In the genomic region with DNA sequence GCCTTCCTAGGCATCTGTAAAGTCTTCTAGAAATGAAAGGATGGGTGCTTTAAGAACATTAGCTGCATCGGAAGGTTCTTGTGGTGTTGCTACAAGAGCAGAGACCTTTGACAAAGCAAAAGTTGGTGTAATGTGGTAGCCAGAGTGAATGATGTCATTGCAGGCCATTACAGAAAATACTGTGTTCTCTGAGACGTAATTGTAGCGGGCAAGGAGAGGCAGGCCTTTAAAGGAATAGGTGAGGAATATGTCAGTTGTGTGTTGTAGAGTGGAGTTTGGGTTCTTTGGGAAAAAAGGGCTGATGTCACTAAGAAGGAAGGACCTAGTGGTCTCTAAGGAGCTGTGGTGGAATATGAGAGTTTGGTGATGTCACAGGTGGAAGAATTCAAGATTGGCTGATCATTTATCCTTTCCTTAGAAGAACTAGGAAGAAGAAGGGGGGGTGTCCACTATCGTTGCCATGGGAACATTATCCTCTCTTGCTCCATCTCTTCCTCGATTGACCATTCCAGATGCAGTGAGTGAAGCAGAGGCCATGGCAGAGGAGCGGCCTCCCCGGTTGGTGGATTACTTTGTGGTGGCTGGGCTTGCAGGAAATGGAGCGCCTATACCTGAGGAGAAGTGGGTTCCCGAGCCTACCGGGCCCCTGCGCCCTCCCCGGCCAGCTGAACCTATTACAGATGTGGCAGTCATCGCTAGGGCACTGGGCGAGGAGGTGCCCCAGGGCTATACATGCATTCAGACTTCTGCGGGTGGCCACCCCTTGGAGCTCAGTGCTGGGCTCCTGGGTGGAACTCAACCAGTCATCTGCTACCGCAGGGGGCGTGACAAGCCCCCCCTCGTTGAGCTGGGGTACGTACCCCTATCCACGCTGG, we compare ENCODE assay signal across 9 mouse cellular contexts. TPM values are rescaled to one million over a fixed set of nuclear protein-coding genes. Genes with fewer than 3 reads are reported as not detected.
A peak's percentile ranks its signal among the peaks of the same experiment; 100 is the strongest.
DNase-seq lines count a peak whose midpoint lies in the region; ATAC-seq and TF ChIP-seq lines count a peak whose summit lies in the region.
"Had no signal": no experiment of that assay in that cellular context is flagged by ENCODE, and none has a peak within 500 bp of the region (broad histone marks: within the 10 kb centered on the region; RNA-seq: fewer than 3 reads in every experiment).

No protein-coding gene starts in this region.

- 94% methylated on average over 20 of the region's 20 CpGs for WGBS in intestine, embryonic 14.5 days
- WGBS in intestine, embryonic 16.5 days = 91% methylated on average over 20 of the region's 20 CpGs
- 91% methylated on average over 20 of the region's 20 CpGs for WGBS in midbrain, embryonic 14.5 days

- peak overlapping the region; percentile 97; the same call in 1 of the 2 replicates for H3K27ac ChIP-seq in intestine, embryonic 14.5 days (ENCODE audit: low read depth)
- no peak overlapping the region for H3K27ac ChIP-seq in intestine, embryonic 16.5 days (ENCODE audit: low read length)
- no peak overlapping the region for H3K27ac ChIP-seq in ES-Bruce4 (ENCODE audit: insufficient read depth, low read length)
- H3K27ac ChIP-seq in brown adipose tissue, adult 24 weeks (replicated peaks; ENCODE audit: low read depth, low read length) = peak overlapping the region; percentile 98
- H3K27ac ChIP-seq in midbrain, embryonic 14.5 days (replicated peaks; ENCODE audit: low read depth, low read length) = no peak overlapping the region

- peak overlapping the region; percentile 78; the same call in 1 of the 2 replicates for H3K4me3 ChIP-seq in intestine, embryonic 14.5 days (ENCODE audit: low read depth, low read length)
- no peak overlapping the region for H3K4me3 ChIP-seq in intestine, embryonic 16.5 days (ENCODE audit: low read length)
- H3K4me3 ChIP-seq in ES-Bruce4 (ENCODE audit: low read depth, low read length) = no peak overlapping the region
- H3K4me3 ChIP-seq in brown adipose tissue, adult 24 weeks (ENCODE audit: insufficient read depth, low read depth, low read length) = peak overlapping the region; percentile 77
- H3K4me3 ChIP-seq in midbrain, embryonic 14.5 days (replicated peaks; ENCODE audit: low read depth, low read length) = 0 out of 2 replicates have a peak overlapping the region, but pooled peaks have one; percentile 88

- no peak for DNase-seq in intestine, embryonic 14.5 days (ENCODE audit: low spot score)
- no peak for DNase-seq in midbrain, embryonic 14.5 days
- no peak for DNase-seq in gastrocnemius, adult 8-10 months (ENCODE audit: low spot score in 2 of 2)
- DNase-seq in layer of hippocampus, postnatal 25 days (ENCODE audit: extremely low spot score in 1 of 2, low spot score in 1 of 2) = no peak
- DNase-seq in frontal cortex, postnatal 25 days (ENCODE audit: low spot score in 2 of 2) = no peak
- DNase-seq: kidney, adult 18-20 months had no signal

- TF ChIP-seq EP300 in ES-Bruce4 (IDR thresholded peaks at IDR 0.05; ENCODE audit: insufficient read depth, low read depth, low read length) = no peak

- H3K4me2 ChIP-seq in intestine, embryonic 14.5 days (ENCODE audit: low read length) = no peak overlapping the region; the same call in 1 of the 2 replicates
- H3K4me2 ChIP-seq in intestine, embryonic 16.5 days (ENCODE audit: low read depth, low read length) = no peak overlapping the region
- H3K4me2 ChIP-seq in midbrain, embryonic 14.5 days (ENCODE audit: low read length) = peak overlapping the region; percentile 93; the same call in 1 of the 2 replicates

- H3K4me1 ChIP-seq in intestine, embryonic 14.5 days (replicated peaks; ENCODE audit: control insufficient read depth, insufficient read depth, low read length) = peaks cover 10% of the 10 kb centered on the region
- peaks cover 8% of the 10 kb centered on the region for H3K4me1 ChIP-seq in intestine, embryonic 16.5 days (ENCODE audit: control insufficient read depth, insufficient read depth, low read length)
- H3K4me1 ChIP-seq in ES-Bruce4 (ENCODE audit: control insufficient read depth, insufficient read depth, low read length) = no peaks in the 10 kb centered on the region
- H3K4me1 ChIP-seq in brown adipose tissue, adult 24 weeks (ENCODE audit: control insufficient read depth, insufficient read depth, insufficient read length, low read length) = peaks cover 6% of the 10 kb centered on the region
- peaks cover 9% of the 10 kb centered on the region for H3K4me1 ChIP-seq in midbrain, embryonic 14.5 days (ENCODE audit: control insufficient read depth, insufficient read depth, low read length)

- H3K9ac ChIP-seq in intestine, embryonic 14.5 days (ENCODE audit: low read length) = 0 out of 2 replicates have a peak overlapping the region, but pooled peaks have one; percentile 10
- no peak overlapping the region; the same call in 1 of the 2 replicates for H3K9ac ChIP-seq in intestine, embryonic 16.5 days (ENCODE audit: low read depth, low read length)
- H3K9ac ChIP-seq in ES-Bruce4 (ENCODE audit: low read depth, poor library complexity, severe bottlenecking) = peak overlapping the region; percentile 90; the same call in 1 of the 2 replicates
- H3K9ac ChIP-seq in midbrain, embryonic 14.5 days (replicated peaks; ENCODE audit: low read length) = no peak overlapping the region; the same call in 1 of the 2 replicates

- no peak for TF ChIP-seq CTCF in ES-Bruce4 (IDR thresholded peaks at IDR 0.05; ENCODE audit: low read depth, low read length)

- H3K36me3 ChIP-seq in intestine, embryonic 14.5 days (ENCODE audit: control insufficient read depth, insufficient read depth, low read length) = peaks cover 38% of the 10 kb centered on the region
- H3K36me3 ChIP-seq in intestine, embryonic 16.5 days (ENCODE audit: control insufficient read depth, insufficient read depth, low read length) = peaks cover 11% of the 10 kb centered on the region; the same call in 1 of the 2 replicates
- H3K36me3 ChIP-seq in ES-Bruce4 (ENCODE audit: control insufficient read depth, insufficient read depth, low read length, poor library complexity, severe bottlenecking) = no peaks in the 10 kb centered on the region; the same call in 1 of the 2 replicates
- H3K36me3 ChIP-seq in midbrain, embryonic 14.5 days (ENCODE audit: control insufficient read depth, insufficient read depth, low read length) = peaks cover 35% of the 10 kb centered on the region

- ATAC-seq in intestine, embryonic 14.5 days (replicated peaks; ENCODE audit: low FRiP score, low TSS enrichment, low read depth) = no peak
- ATAC-seq in intestine, embryonic 16.5 days = no peak
- no peak for ATAC-seq in midbrain, embryonic 14.5 days (ENCODE audit: low FRiP score, low TSS enrichment)

- H3K9me3 ChIP-seq in intestine, embryonic 14.5 days (ENCODE audit: control insufficient read depth, low read length) = no peaks in the 10 kb centered on the region
- H3K9me3 ChIP-seq in intestine, embryonic 16.5 days (ENCODE audit: control insufficient read depth, low read length) = no peaks in the 10 kb centered on the region
- no peaks in the 10 kb centered on the region for H3K9me3 ChIP-seq in ES-Bruce4 (replicated peaks; ENCODE audit: control insufficient read depth, insufficient read depth, low read length, poor library complexity, severe bottlenecking)
- H3K9me3 ChIP-seq in midbrain, embryonic 14.5 days (ENCODE audit: control insufficient read depth, low read length) = no peaks in the 10 kb centered on the region

- H3K27me3 ChIP-seq in intestine, embryonic 14.5 days (replicated peaks; ENCODE audit: control insufficient read depth, insufficient read depth, low read length) = no peaks in the 10 kb centered on the region
- H3K27me3 ChIP-seq in intestine, embryonic 16.5 days (replicated peaks; ENCODE audit: control insufficient read depth, insufficient read depth, low read length) = no peaks in the 10 kb centered on the region
- H3K27me3 ChIP-seq in ES-Bruce4 (ENCODE audit: control insufficient read depth, insufficient read depth, low read length, poor library complexity, severe bottlenecking) = no peaks in the 10 kb centered on the region
- no peaks in the 10 kb centered on the region for H3K27me3 ChIP-seq in midbrain, embryonic 14.5 days (ENCODE audit: control insufficient read depth, insufficient read depth, low read length)

- no peak for TF ChIP-seq POLR2A in ES-Bruce4 (IDR thresholded peaks at IDR 0.05; ENCODE audit: insufficient read depth, low read length)

RNA-seq across cellular contexts. Expression of a gene that starts 2.2 kb away (rescaled TPM):
- polyA plus RNA-seq in intestine, embryonic 14.5 days (2014; fragmentation: Nextera tagmentation; extraction: Ambion mirVana) = 3.6 and 4.9 TPM in 2 replicates
- 2.3 and 2.4 TPM in 2 replicates for polyA plus RNA-seq in intestine, embryonic 16.5 days (2015; fragmentation: Nextera tagmentation; extraction: Ambion mirVana)
- 12.3 and 12.8 TPM in 2 replicates for polyA plus RNA-seq in ES-Bruce4 (2011; ENCODE audit: insufficient read depth, insufficient read length, low read depth, missing spikeins)
- polyA plus RNA-seq in brown adipose tissue, adult 24 weeks (2012; ENCODE audit: insufficient read depth, insufficient read length, missing spikeins) = 2.2 and 3.7 TPM in 2 replicates
- polyA plus RNA-seq in midbrain, embryonic 14.5 days (2014; fragmentation: Nextera tagmentation; extraction: Ambion mirVana) = 7.3 and 7.6 TPM in 2 replicates
- total RNA-seq in gastrocnemius, adult 8-10 months (2022) = 100 to 1,000 TPM in 1 of 4 experiments, 10 to 100 TPM in 3; 76.0 to 106 (median 85.8) TPM
- 10 to 100 TPM; 31.6 to 34.1 TPM for total RNA-seq in layer of hippocampus, postnatal 25 days (2021)

RNA-seq across cellular contexts. Expression of a gene that starts 13.2 kb away (rescaled TPM):
- polyA plus RNA-seq in intestine, embryonic 14.5 days (2014; fragmentation: Nextera tagmentation; extraction: Ambion mirVana) = 17.3 and 17.5 TPM in 2 replicates
- 19.1 and 20.1 TPM in 2 replicates for polyA plus RNA-seq in intestine, embryonic 16.5 days (2015; fragmentation: Nextera tagmentation; extraction: Ambion mirVana)
- polyA plus RNA-seq in ES-Bruce4 (2011; ENCODE audit: insufficient read depth, insufficient read length, low read depth, missing spikeins) = 32.4 and 34.6 TPM in 2 replicates
- 20.0 and 25.7 TPM in 2 replicates for polyA plus RNA-seq in brown adipose tissue, adult 24 weeks (2012; ENCODE audit: insufficient read depth, insufficient read length, missing spikeins)
- 11.4 and 12.9 TPM in 2 replicates for polyA plus RNA-seq in midbrain, embryonic 14.5 days (2014; fragmentation: Nextera tagmentation; extraction: Ambion mirVana)
- total RNA-seq in gastrocnemius, adult 8-10 months (2022) = 10 to 100 TPM; 15.3 to 21.7 (median 16.5) TPM
- total RNA-seq in layer of hippocampus, postnatal 25 days (2021) = 10 to 100 TPM; 27.9 to 39.0 TPM

RNA-seq across cellular contexts. Expression of a gene that starts 19.2 kb away (rescaled TPM):
- polyA plus RNA-seq in intestine, embryonic 14.5 days (2014; fragmentation: Nextera tagmentation; extraction: Ambion mirVana) = 101 and 104 TPM in 2 replicates
- 94.5 and 127 TPM in 2 replicates for polyA plus RNA-seq in intestine, embryonic 16.5 days (2015; fragmentation: Nextera tagmentation; extraction: Ambion mirVana)
- polyA plus RNA-seq in ES-Bruce4 (2011; ENCODE audit: insufficient read depth, insufficient read length, low read depth, missing spikeins) = 60.5 and 62.4 TPM in 2 replicates
- 46.7 and 53.9 TPM in 2 replicates for polyA plus RNA-seq in brown adipose tissue, adult 24 weeks (2012; ENCODE audit: insufficient read depth, insufficient read length, missing spikeins)
- 44.0 and 46.6 TPM in 2 replicates for polyA plus RNA-seq in midbrain, embryonic 14.5 days (2014; fragmentation: Nextera tagmentation; extraction: Ambion mirVana)
- total RNA-seq in gastrocnemius, adult 8-10 months (2022) = 10 to 100 TPM; 37.8 to 46.4 (median 43.6) TPM
- total RNA-seq in layer of hippocampus, postnatal 25 days (2021) = 10 to 100 TPM; 49.9 to 51.1 TPM

RNA-seq across cellular contexts. Expression of a gene that starts 23.8 kb away (rescaled TPM):
- 5.8 and 6.9 TPM in 2 replicates for polyA plus RNA-seq in intestine, embryonic 14.5 days (2014; fragmentation: Nextera tagmentation; extraction: Ambion mirVana)
- 16.0 and 18.9 TPM in 2 replicates for polyA plus RNA-seq in intestine, embryonic 16.5 days (2015; fragmentation: Nextera tagmentation; extraction: Ambion mirVana)
- 3.7 and 4.6 TPM in 2 replicates for polyA plus RNA-seq in ES-Bruce4 (2011; ENCODE audit: insufficient read depth, insufficient read length, low read depth, missing spikeins)
- polyA plus RNA-seq in brown adipose tissue, adult 24 weeks (2012; ENCODE audit: insufficient read depth, insufficient read length, missing spikeins) = not detected in 2 replicates
- 2.1 and 2.7 TPM in 2 replicates for polyA plus RNA-seq in midbrain, embryonic 14.5 days (2014; fragmentation: Nextera tagmentation; extraction: Ambion mirVana)
- not detected for total RNA-seq in gastrocnemius, adult 8-10 months (2022)
- not detected for total RNA-seq in layer of hippocampus, postnatal 25 days (2021)

RNA-seq across cellular contexts. Expression of a gene that starts 25.8 kb away (rescaled TPM):
- 15.5 and 16.0 TPM in 2 replicates for polyA plus RNA-seq in intestine, embryonic 14.5 days (2014; fragmentation: Nextera tagmentation; extraction: Ambion mirVana)
- polyA plus RNA-seq in intestine, embryonic 16.5 days (2015; fragmentation: Nextera tagmentation; extraction: Ambion mirVana) = 6.4 and 8.9 TPM in 2 replicates
- 59.0 and 66.1 TPM in 2 replicates for polyA plus RNA-seq in ES-Bruce4 (2011; ENCODE audit: insufficient read depth, insufficient read length, low read depth, missing spikeins)
- 14.7 and 22.0 TPM in 2 replicates for polyA plus RNA-seq in brown adipose tissue, adult 24 weeks (2012; ENCODE audit: insufficient read depth, insufficient read length, missing spikeins)
- 16.0 and 22.9 TPM in 2 replicates for polyA plus RNA-seq in midbrain, embryonic 14.5 days (2014; fragmentation: Nextera tagmentation; extraction: Ambion mirVana)
- total RNA-seq in gastrocnemius, adult 8-10 months (2022) = 10 to 100 TPM; 55.0 to 69.8 (median 62.6) TPM
- 100 to 1,000 TPM in 1 of 2 experiments, 10 to 100 TPM in 1; 90.0 to 112 TPM for total RNA-seq in layer of hippocampus, postnatal 25 days (2021)

Comparison
In these comparisons a context has a peak if more than half of its experiments do, and no peak if none do; other contexts are left out.
1. H3K27ac ChIP-seq: peak in intestine, embryonic 14.5 days (single experiment) and brown adipose tissue, adult 24 weeks (single experiment); none in intestine, embryonic 16.5 days (single experiment), ES-Bruce4 (single experiment) and midbrain, embryonic 14.5 days (single experiment).
2. H3K4me3 ChIP-seq: peak in intestine, embryonic 14.5 days (single experiment), brown adipose tissue, adult 24 weeks (single experiment) and midbrain, embryonic 14.5 days (single experiment); none in intestine, embryonic 16.5 days (single experiment) and ES-Bruce4 (single experiment).
3. H3K9ac ChIP-seq: peak in intestine, embryonic 14.5 days (single experiment) and ES-Bruce4 (single experiment); none in intestine, embryonic 16.5 days (single experiment) and midbrain, embryonic 14.5 days (single experiment).